Mouse (Mus musculus) MEL (cell line): Measurements from ENCODE around the gene Zkscan8. TPM values are rescaled to one million over a fixed set of nuclear protein-coding genes. Genes with fewer than 3 reads are reported as not detected.

Source experiments
- DNase-seq: peaks from one replicate; pipeline ENCODE4 v3.0.0; 2011; ENCODE audit warnings: low read depth, low spot score
- H3K27ac ChIP-seq: 2 replicates; pipeline ENCODE4 v1.5.1; 2012; ENCODE audit warnings: low read depth, mild to moderate bottlenecking, control low read depth, low read length, moderate library complexity; ENCODE audit not compliant: control insufficient read depth
- H3K27me3 ChIP-seq, 2 experiments: fragments of 150-350 bp in 1 of 2; sonication (generic) in 1 of 2; 2 replicates each; pipeline ENCODE4 v1.6.1; 2012; ENCODE audit warnings: low read length in 2 of 2, mild to moderate bottlenecking in 2 of 2, improper control_type of control experiment in 1 of 2, moderate library complexity in 1 of 2; ENCODE audit not compliant: insufficient read depth in 2 of 2, control insufficient read depth in 1 of 2
- H3K36me3 ChIP-seq, 2 experiments: 2 replicates each; pipeline ENCODE4 v1.6.1; 2012 to 2014; ENCODE audit warnings: low read length in 2 of 2, improper control_type of control experiment in 1 of 2, inconsistent platforms in 1 of 2, mild to moderate bottlenecking in 1 of 2; ENCODE audit not compliant: insufficient read depth in 2 of 2, control insufficient read depth in 1 of 2
- H3K4me1 ChIP-seq, 2 experiments: fragments of 150-350 bp in 1 of 2; sonication (generic) in 1 of 2; 2 replicates each; pipeline ENCODE4 v1.6.1; 2012; ENCODE audit warnings: low read length in 2 of 2, improper control_type of control experiment in 1 of 2, mild to moderate bottlenecking in 1 of 2; ENCODE audit not compliant: insufficient read depth in 2 of 2, control insufficient read depth in 1 of 2
- H3K4me3 ChIP-seq, 2 experiments: fragments of 150-350 bp in 1 of 2; sonication (generic) in 1 of 2; 2 replicates each; pipeline ENCODE4 v1.5.1; 2012; ENCODE audit warnings: low read depth in 2 of 2, low read length in 2 of 2, mild to moderate bottlenecking in 2 of 2, moderate library complexity in 2 of 2, control low read depth in 1 of 2, improper control_type of control experiment in 1 of 2; ENCODE audit not compliant: control insufficient read depth in 1 of 2, insufficient read depth in 1 of 2
- H3K79me2 ChIP-seq: 2 replicates; pipeline ENCODE4 v1.6.1; 2012; ENCODE audit warnings: mild to moderate bottlenecking, low read length, moderate library complexity; ENCODE audit not compliant: control insufficient read depth, poor library complexity, insufficient read depth
- H3K9ac ChIP-seq: 2 replicates; pipeline ENCODE4 v1.6.1; 2012; ENCODE audit warnings: low read depth, mild to moderate bottlenecking, control low read depth, low read length, moderate library complexity; ENCODE audit not compliant: control insufficient read depth, poor library complexity, severe bottlenecking
- H3K9me3 ChIP-seq: fragments of 150-350 bp; sonication (generic); replicated peaks from 2 replicates; pipeline ENCODE4 v1.6.1; 2012; ENCODE audit warnings: mild to moderate bottlenecking, low read length, improper control_type of control experiment, moderate library complexity; ENCODE audit not compliant: insufficient read depth
- E2F4 ChIP-seq: IDR thresholded peaks from 2 replicates; pipeline ENCODE4 v1.6.1; 2011; ENCODE audit warnings: low read depth, low read length, improper control_type of control experiment, borderline replicate concordance
- ELF1 ChIP-seq: IDR thresholded peaks from 2 replicates; pipeline ENCODE4 v1.6.1; 2014; ENCODE audit warnings: low read depth, mild to moderate bottlenecking, inconsistent platforms, low read length, improper control_type of control experiment, moderate library complexity
- EP300 ChIP-seq, 2 experiments: IDR thresholded peaks; 2 replicates each; pipeline ENCODE4 v1.6.1; 2011; ENCODE audit warnings: improper control_type of control experiment in 2 of 2, low read length in 2 of 2, low read depth in 1 of 2, mild to moderate bottlenecking in 1 of 2
- ETS1 ChIP-seq: IDR thresholded peaks from 2 replicates; pipeline ENCODE4 v1.6.1; 2012; ENCODE audit warnings: low read depth, mild to moderate bottlenecking, inconsistent platforms, low read length, improper control_type of control experiment, moderate library complexity
- GATA1 ChIP-seq: IDR thresholded peaks from 2 replicates; pipeline ENCODE4 v1.6.1; 2011; ENCODE audit warnings: low read depth, low read length, improper control_type of control experiment
- MAX ChIP-seq: IDR thresholded peaks from 2 replicates; pipeline ENCODE4 v1.6.1; 2011; ENCODE audit warnings: low read length, improper control_type of control experiment
- MAZ ChIP-seq: IDR thresholded peaks from 2 replicates; pipeline ENCODE4 v1.6.1; 2012; ENCODE audit warnings: low read depth, mild to moderate bottlenecking, inconsistent platforms, low read length, improper control_type of control experiment
- MXI1 ChIP-seq: IDR thresholded peaks from 2 replicates; pipeline ENCODE4 v1.6.1; 2011; ENCODE audit warnings: mild to moderate bottlenecking, low read depth, low read length, improper control_type of control experiment
- NRF1 ChIP-seq: IDR thresholded peaks from 2 replicates; pipeline ENCODE4 v1.6.1; 2014; ENCODE audit warnings: low read depth, mild to moderate bottlenecking, inconsistent platforms, low read length, improper control_type of control experiment, moderate library complexity; ENCODE audit not compliant: poor library complexity, insufficient read depth, severe bottlenecking
- RCOR1 ChIP-seq: IDR thresholded peaks from 2 replicates; pipeline ENCODE4 v1.6.1; 2012; ENCODE audit warnings: low read depth, mild to moderate bottlenecking, inconsistent platforms, low read length, improper control_type of control experiment
- TAL1 ChIP-seq: IDR thresholded peaks from 2 replicates; pipeline ENCODE4 v1.6.1; 2012; ENCODE audit warnings: mild to moderate bottlenecking, inconsistent platforms, low read length, moderate library complexity, mixed read lengths
- TCF12 ChIP-seq: IDR thresholded peaks from 2 replicates; pipeline ENCODE4 v1.6.1; 2014; ENCODE audit warnings: low read depth, mild to moderate bottlenecking, inconsistent platforms, low read length, improper control_type of control experiment, moderate library complexity
- USF1 ChIP-seq: IDR thresholded peaks from 2 replicates; pipeline ENCODE4 v1.6.1; 2014; ENCODE audit warnings: low read depth, mild to moderate bottlenecking, inconsistent platforms, low read length, improper control_type of control experiment, moderate library complexity
- ZMIZ1 ChIP-seq: IDR thresholded peaks from 2 replicates; pipeline ENCODE4 v1.6.1; 2012; ENCODE audit warnings: low read depth, mild to moderate bottlenecking, inconsistent platforms, low read length, improper control_type of control experiment, moderate library complexity
- polyA plus RNA-seq, 2 experiments: library from polyadenylated mRNA; stranded (reverse) in 1 of 2; unstranded in 1 of 2; fragments of >175 nt in 1 of 2; fragments of >200 nt in 1 of 2; gene quantifications; 2 replicates each; pipeline versions ENCODE4 v1.2.1 to v1.2.4; 2012; ENCODE audit warnings: low replicate concordance in 2 of 2, low read depth in 1 of 2; ENCODE audit not compliant: insufficient read length in 2 of 2, insufficient read depth in 1 of 2, missing spikeins in 1 of 2
- total RNA-seq: library from RNA; depleted of rRNA; stranded (reverse); fragments of 300-350 nt; gene quantifications from 2 replicates; pipeline ENCODE4 v1.2.3, GENCODE M21; 2012

Zkscan8 gene
- total and polyA plus RNA-seq, 3 experiments, result 3.4 to 3.9 TPM; not detected in 1

GRCm38 (mm10) chr13:21472427-21472826 lies 58.5 kb downstream of the Zkscan8 start:
- TF ChIP-seq EP300 (IDR thresholded peaks at IDR 0.05; ENCODE audit: low read depth in 1 of 2, low read length in 2 of 2), result peak; percentile 54 to 70; a peak in 3 of 4 replicates
- peak; percentile 78 for TF ChIP-seq GATA1
- TF ChIP-seq ZMIZ1, result no peak
- no peak for TF ChIP-seq MAX
- no peak for TF ChIP-seq ELF1
- peak; percentile 12; the same call in 1 of the 2 replicates for TF ChIP-seq TAL1
- peak; percentile 71 for TF ChIP-seq TCF12
- no peak for TF ChIP-seq RCOR1
- Histone ChIP-seq H3K4me1 (peaks cover 0 to 7% of the 10 kb centered on the region in 2 experiments; a peak in 2 of 4 replicates), H3K27me3 (no peaks in the 10 kb centered on the region; a peak in 1 of 4 replicates), H3K79me2 (no peaks in the 10 kb centered on the region), H3K9me3 (no peaks in the 10 kb centered on the region), H3K9ac (peak overlapping the region; percentile 30; the same call in 1 of the 2 replicates), H3K36me3 (peaks cover 0 to 7% of the 10 kb centered on the region in 2 experiments; a peak in 2 of 4 replicates), H3K4me3 (peak overlapping the region in 1 of 2 experiments; percentile 19; a peak in 2 of 4 replicates), H3K27ac (no peak overlapping the region)
- peak; percentile 48 for DNase-seq

GRCm38 (mm10) chr13:21469097-21469496 lies 61.8 kb downstream of the Zkscan8 start:
- H3K9me3 ChIP-seq, result no peaks in the 10 kb centered on the region
- peaks cover 0 to 7% of the 10 kb centered on the region in 2 experiments; a peak in 2 of 4 replicates for H3K36me3 ChIP-seq
- peaks cover 0 to 7% of the 10 kb centered on the region in 2 experiments; a peak in 2 of 4 replicates for H3K4me1 ChIP-seq
- peak; percentile 57 for DNase-seq
- H3K27me3 ChIP-seq, result peaks cover 0 to 3% of the 10 kb centered on the region in 2 experiments; a peak in 3 of 4 replicates
- no peak overlapping the region for H3K27ac ChIP-seq
- H3K4me3 ChIP-seq, result 0 out of 4 replicates have a peak overlapping the region, but pooled peaks of 1 of the 2 experiments have one; percentile 1
- no peak overlapping the region for H3K9ac ChIP-seq
- TF ChIP-seq EP300 (IDR thresholded peaks at IDR 0.05; ENCODE audit: low read depth in 1 of 2, low read length in 2 of 2) (peak; percentile 39 to 53; a peak in 3 of 4 replicates), USF1 (no peak), RCOR1 (peak; percentile 31; the same call in 1 of the 2 replicates), ETS1 (0 out of 2 replicates have a peak, but pooled peaks have one; percentile 30), NRF1 (no peak), E2F4 (no peak), GATA1 (peak; percentile 63), MXI1 (0 out of 2 replicates have a peak, but pooled peaks have one; percentile 11), TAL1 (no peak), MAZ (no peak), TCF12 (peak; percentile 36; the same call in 1 of the 2 replicates)
- H3K79me2 ChIP-seq, result no peaks in the 10 kb centered on the region
